Mouse (Mus musculus) cerebellum, postnatal 25 days (tissue): Measurements from ENCODE around the gene Klf3.

ENCODE experiments used
- DNase-seq, 2 experiments: peaks; one replicate each; pipeline ENCODE4 v3.0.0; 2021; ENCODE audit warnings: mixed read lengths in 2 of 2

Gene Klf3

DNA sequence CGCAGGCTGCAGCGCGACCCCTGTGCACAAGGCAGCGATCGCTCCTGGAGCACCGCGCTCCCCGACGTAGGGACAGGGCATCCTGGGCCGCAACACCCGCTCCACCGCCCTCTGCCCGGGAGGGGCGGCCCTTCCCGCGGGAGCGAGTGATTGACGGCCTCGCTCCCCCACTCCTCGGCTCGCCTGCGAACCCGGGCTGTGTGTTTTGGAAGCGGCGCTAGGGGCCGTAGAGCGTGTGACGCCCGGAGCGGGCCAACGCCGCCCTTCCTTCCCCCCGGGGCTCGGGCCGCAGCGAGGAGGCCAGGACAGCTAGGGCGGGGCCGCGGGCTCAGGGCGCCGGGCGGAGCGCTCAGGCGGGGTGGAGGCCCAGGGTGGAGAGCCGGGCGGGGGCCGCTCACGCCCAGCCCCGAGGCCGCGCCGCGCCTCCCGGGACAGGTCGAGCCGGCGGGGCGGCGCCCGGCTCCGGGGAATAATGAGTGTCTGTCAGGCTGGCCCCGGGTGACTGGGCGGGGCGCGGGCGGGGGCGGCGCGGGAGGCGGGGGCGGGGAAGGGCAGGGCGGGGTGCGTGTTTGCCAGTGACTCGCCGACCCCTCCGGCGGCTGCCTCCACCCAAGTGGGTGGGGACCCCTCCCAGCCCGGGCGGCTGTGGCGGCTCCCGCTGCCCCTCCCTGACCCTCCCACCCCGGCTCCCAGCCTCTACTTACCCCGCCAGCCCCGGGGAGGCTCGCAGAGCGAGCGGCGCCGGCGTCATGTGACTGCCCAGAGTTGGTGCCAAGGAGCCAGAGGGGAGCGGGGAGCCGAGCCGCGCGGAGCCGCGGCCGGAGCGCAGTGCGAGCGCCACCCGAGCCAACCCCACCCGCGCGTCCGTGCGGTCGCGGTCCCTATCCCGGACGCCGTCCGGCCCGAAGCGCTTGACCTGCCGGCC lies at the start of gene Klf3:
Gene Klf3 (plus strand): TSS at position 594 of the 925 bp plus-strand sequence.
- peak; percentile 88 to 89 for DNase-seq

DNA sequence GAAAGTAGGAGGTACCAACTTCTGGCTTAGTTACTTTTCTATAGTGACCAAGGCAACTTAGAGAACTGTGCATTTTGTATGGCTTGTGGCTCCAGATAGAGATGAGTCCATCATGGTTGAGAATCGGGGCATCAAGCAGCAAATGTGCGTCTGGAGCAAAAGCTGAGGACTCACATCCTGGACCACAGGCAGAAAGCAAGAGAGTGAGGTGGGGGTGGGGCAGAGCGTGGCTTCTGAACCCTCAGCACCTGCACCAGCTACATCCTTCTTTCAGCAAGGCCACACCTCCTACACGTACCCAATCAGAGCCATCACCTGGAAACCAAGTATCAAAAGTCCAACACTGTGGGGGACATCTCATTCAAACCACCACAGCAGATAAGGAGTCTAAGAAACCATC lies 40.9 kb upstream of the Klf3 start:
- DNase-seq = no peak

DNA sequence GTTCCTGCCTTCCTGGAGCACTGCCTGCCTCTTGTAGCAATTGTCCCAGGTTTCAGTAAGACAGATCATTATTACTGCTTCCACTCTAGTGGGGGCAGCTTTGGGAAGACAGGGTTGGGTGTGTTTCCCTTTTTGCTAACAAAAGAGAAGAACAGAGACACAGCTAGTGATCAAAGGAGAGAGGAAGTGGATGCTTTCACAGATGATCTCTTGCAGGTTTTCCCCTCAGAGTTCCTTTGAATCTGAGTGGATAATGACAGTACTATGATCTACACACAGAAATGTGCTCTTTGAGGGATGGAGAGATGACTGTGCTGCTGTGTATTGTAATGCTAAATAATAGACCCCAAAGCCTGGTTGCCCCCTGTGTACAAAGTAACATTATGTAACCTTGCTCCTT lies 38.7 kb upstream of the Klf3 start:
- no peak for DNase-seq

DNA sequence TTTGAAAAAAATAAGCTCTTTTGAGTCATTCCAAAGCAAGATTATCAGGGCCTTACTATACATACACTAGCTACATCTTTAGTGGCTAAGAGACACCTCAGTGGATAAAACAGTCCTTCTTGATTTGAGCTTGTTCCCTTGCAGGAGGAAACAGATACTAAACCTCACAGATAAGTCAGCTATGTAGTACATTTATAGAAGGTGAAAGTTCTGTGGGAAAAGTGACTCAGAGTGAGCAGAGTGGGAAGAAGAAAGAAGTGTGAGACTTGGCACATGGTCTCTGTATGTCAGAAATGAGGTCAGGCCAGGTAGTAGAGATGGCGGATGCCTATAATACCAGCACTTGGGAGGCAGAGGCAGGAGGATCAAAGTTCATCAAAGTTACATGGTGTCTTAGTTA lies 37.4 kb upstream of the Klf3 start:
- no peak for DNase-seq

DNA sequence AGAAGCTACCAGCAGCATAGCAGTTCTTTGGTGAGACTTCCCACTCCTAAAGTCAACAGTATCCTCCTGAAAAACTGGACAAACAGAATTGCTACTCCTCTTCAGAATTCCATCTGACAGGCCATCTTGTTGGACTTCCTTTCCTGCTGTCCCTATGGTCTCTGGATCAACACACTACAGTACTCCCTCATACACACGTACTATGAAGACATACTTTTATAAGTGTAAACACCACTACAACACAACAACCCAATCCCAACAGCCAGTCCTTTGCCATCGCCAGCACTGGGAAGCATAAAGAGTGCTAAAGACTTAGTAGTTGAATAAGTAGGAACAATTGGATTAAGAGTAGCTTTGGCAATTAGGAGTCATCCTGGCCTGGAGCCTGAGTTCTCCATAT lies 36.6 kb upstream of the Klf3 start:
- no peak for DNase-seq

DNA sequence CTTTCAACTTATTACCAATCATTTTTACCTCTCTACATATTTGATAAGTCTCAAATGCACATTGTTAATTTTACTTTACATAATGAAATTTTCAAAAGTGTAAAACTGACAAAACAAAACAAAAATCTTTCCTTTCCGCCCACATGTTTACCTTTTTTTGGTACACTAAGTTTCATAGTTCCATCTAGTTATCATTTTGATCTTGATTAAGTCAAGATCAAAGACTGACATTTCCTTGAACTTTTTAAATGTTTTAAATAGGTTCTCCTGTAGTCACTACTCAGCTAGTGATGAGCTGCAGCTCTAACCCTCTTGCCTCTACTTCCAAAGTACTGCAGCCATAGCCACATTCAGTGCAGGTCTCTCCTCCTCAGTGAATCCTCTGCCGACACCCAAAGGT lies 31.6 kb upstream of the Klf3 start:
- DNase-seq = no peak

DNA sequence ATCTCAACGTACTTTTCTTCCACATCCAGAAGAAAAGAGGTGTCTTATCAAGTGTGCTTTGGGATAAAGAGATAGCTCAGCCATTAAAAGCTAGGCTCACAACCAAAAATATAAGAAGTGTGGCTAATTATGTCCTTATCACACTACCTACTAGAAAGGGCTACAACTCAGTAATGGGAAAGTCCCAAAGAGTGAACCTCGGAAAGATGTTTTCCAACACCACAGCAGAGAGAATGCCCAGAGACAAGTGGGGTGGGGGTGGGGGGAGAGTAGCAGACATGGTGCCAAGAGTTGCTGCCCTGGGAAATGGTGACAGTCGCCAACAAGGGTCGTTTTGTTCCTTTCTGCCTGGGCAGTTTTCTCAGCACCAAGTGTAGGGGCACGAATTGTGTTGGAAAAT lies 25.0 kb upstream of the Klf3 start:
- DNase-seq = no peak

DNA sequence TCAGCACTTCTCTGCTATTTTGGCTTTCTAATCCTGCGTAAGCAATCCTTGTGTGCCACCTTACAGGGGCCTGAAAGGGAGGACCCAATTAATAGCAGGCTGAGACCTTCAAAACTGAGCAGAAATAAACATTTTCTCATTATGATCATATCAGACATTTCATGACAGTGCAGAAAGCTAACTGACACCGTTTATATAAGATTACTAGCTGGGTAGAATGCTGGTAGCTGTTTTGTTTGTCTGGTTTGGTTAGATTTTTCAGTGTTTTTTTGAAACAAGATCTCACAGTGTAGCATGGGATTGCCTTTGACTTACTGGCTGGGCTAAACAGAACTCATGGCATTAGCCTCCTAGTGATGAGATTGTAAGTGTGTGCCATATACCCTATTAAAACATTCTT lies 23.9 kb upstream of the Klf3 start:
- no peak for DNase-seq

DNA sequence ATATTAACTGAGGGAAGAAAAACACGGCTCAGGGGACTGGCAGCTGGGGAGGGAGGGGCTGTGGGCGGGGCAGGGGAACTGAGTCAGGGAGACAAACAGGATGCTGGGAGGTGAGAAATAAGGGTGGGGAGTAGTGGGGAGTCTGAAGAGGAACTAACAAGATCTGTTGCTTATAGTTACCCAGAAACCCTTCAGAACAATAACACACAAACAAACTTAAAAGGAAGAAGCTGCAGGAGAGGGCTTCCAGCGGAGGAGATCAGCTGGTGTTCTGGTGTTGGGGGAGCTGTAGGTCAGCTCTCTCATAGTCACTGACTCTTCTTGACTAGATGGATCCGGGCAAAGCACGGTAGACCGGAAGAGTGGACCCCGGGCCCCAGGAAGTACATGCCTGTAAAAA lies 22.4 kb upstream of the Klf3 start:
- DNase-seq = no peak

DNA sequence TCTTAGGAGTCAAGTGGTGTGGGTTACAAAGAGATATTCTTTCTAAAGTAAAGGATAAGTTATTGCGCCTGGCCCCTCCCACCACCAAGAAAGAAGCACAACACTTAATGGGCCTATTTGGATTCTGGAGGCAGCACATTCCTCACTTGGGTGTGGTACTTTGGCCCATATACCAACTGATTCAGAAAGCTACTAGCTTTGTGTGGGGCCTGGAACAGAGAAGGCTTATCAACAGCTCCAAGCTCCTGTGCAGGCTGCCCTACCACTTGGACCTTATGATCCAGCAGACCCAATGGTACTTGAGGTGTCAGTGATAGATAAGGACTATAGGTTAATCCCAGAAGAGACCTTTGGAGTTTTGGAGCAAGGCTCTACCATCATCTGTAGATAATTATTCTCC lies 15.0 kb upstream of the Klf3 start:
- DNase-seq = no peak

DNA sequence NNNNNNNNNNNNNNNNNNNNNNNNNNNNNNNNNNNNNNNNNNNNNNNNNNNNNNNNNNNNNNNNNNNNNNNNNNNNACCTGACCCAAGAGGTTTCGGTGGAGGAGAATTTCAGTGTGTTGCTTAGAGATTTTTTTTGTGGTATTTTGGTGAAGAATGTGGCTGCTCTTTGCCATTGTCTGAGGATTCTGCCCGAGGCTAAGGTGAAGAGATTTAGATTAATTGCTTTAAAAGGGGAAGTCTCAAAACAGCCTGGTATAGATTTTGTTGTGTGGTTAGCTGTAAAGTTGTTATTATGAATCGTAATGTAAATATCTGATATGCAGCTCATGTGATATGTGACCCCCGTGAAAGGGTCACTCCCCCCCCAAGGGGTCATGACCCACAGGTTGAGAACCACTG lies 5.0 kb upstream of the Klf3 start:
- no peak for DNase-seq

DNA sequence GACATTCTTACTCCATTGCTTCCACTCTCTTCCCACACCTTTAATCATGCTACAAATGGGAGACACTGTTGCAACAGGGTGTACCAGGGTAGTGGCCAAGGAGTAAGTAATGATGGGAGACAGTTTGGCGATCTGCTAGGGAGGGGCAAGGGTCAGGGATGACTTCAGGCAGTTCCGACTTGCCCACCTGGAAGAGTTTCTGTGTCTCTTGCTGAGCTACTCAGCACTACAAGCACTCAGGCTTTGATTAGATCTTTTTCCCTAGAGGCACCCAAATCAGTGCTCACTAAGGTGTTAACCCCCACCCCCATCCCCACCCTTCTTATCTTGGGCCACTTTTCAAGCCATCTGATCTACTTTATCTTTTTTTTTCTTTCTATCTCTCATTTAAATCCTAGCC lies 1.6 kb upstream of the Klf3 start:
- no peak for DNase-seq

DNA sequence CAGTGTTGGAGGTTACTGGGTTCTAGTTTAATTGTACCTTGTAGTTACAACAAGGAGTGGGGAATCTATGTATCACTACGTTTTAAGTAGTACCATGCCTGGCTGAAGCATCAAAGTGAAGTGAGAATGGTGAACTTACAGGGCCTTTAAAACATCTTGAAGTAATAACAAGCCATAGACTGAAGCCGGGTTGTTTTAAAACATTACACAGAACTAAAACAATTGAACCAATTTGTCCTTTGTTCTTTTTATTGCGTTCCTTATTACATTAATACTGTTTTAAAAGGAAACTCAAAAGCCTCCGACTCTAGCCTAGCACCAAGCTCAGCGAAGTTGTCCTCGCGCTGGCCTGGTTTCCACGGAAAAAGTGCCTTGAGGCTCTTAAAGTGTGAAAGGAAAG lies 1.0 kb upstream of the Klf3 start:
- no peak for DNase-seq

DNA sequence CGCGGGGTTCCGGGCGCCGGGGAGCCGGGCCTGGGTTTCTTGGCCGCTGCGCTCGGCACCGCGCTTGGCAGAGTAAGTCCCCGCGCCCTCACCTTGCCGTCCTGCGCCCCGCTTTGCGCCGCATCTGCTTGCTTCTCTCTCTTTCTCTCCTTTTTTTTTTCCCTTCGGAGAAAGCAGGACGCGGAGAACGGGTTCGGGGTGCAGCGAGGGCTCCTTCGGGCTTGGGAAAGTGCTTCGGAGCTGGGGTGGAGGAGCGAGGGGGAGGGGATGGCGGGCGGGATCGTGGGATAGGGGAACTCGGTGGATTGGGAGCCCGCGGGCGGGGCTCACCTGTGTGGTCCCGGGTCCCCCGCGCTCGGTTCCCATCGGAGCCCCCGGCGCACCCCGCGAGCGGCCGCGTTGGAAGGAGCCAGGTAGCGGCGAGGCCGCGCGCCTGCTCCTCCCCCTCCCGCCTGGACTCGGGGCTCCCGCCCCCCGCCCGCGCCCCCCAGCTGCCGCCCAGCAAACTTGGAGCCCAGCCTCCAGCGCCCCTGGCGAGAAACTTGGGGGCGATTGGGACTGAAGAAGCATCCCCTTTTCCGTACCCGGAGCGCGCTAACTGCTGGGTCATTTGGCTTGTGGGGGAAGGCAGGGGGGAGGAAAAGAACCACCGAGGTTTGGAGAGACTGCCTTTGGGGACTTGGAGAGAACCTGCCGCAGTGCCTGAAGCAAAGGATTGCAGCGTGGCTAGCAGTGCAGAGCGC lies 703 bp downstream of the Klf3 start:
- peak in 1 of 2 experiments; percentile 71 for DNase-seq

DNA sequence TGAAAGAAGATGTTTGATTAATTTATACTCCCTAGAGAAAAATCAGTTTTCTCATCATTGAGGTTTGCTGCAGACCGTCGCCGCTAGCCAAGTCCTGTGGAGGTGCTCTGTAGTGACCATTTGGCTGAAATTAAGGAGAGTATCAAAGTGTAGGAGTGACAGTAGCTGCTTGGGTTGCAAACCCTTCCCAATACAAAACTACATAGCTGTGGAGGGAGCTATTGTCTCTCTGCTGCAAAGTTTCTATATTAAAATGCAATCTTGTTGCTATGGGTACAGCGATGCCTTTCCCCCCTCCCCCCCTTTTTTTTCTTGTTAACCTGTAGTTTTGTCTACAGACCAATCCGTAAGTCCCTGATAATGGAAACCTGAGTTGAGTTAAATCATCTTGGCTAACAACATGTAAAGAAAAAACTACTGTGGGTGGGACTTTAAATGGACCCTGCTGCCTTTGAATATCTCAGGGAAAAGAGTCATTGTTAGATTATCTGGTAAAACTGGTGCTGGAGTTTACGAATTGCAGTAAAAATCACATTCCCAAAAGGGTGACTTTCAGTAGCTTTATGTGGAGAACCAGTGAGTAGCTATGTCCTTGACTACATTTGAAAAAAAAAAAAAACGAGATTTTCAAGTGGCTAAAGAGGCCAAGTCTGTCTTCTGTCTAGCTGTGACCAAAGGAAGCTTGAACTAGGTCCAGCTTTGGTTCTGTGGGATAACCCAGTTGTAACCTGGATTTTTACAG lies 2.1 kb downstream of the Klf3 start:
- DNase-seq = no peak

DNA sequence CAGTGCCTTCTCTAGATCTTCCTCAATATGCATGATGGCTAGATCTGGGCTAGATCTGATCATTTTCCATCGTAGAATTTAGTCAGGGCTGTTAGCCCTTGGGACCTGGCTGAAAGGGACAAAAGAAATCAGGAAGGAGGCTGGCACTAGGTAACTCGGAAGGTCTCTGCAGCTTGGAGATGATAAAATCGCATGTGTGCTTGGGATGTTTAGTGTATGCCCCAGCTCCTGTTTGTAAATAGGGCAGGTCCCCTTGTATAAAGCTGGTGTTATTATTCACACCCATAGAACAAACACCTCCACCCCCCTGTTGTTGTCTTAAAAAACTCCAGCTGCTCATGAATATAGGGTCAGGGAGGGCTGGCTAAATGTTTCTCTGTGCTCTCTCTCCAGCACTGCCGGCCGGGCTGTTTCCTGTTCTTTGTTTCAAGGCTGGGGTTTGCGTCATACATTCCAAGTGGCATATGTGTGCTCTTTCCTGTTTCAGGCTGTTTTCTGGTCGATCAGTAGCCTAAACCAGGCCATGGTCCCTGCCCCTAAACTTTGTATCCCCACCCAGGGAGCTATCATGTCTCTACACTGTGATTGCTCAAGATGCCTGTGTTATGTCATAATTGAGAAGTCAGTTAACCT lies 2.8 kb downstream of the Klf3 start:
- DNase-seq = no peak

DNA sequence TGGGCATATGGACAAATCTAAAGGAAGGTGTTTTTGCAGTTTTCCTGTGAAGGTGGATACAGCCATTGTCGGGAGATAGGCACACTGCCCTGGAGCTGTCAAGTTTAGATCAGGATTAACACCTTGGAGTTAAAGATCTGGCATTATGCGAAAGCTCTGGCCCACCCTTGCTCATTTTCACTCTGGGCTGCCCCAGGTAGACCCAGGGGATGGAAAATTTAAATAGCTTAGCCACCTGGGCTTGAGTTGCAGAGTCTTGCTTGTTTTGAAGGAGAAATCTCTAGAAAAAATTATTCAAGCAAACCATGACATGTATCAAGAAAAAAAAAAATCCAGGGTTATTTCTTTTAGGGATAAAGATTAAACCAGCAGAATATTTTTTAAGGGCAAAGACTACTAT lies 3.4 kb downstream of the Klf3 start:
- DNase-seq = no peak

DNA sequence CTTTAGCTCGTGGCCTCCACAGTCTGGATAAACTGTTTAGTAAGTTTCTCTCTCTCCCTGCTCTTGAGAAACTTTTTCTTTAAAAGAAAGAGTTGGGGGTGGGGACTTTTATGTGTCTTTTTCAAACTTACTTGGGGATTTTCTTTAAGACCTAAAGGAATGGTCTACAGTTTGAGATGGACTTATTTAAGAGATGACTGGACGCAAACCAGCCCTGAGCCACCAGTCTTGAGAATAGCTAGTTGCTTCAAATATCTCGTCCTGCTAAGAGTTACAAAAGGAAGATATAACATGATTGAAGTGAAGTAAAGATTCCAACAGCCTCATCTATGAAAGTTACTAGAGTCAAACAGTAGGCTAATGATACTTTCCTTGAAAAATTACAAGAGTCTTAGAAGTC lies 4.0 kb downstream of the Klf3 start:
- DNase-seq = no peak

DNA sequence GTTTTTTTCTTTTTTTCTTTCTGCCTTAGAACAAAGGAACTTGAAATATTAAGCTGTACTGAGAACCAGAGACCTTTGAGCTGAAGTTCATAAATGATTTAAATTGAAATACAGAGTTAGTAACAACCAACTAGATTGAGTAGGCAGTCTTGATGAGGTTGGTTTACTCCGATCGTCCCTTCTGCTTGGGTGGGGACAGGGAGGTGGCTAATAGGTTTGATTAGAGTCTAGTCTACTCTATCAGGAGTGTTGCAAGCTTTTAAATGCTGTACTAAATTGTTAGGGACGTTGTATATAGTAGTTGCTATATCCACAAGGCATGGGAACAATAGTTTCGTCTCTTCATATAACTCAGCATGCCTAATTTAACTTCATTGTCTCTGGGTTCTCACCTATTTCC lies 4.4 kb downstream of the Klf3 start:
- DNase-seq = no peak

DNA sequence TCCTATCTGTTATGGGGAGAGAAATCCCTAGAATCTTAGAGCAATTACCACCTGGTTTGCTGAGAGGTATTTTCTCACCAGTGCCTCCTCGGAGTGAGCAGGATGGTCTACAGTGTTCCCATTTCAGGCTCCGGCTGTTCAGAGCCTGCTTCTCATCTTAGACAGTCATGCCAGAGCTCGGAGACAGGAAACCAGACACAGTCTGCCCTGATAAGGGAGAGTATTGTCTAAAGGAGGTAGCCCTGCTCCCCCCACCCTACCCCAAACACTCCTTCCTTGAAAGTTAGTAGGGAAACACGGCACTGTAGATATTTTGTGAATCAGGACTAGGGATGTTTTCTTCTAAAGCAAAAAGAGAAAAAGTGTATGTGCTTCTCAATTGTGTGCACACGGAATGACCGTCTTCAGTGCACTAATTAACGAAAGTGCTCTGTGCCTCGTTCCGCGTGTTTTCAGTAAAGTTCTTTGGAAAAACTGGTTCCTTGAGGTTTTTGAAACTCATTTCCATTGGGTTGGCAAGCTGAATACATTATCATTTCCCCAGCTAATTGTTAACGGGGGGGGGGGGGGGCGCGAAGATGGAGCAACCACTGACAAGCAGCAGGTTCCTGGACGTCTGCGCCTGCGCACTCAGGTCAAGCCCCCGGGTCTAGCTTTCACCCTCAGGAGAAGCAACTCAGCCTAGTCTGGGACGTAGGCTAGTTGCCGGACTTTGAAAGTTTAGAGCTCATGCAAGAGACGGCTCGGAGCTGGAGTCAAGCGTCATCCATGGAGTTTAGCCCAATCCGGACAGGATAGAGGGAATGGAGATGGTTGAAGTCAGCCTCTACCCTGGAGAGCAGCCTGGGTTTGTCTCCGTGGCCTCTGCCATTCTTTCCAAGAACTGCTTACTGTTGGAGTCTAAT lies 5.2 kb downstream of the Klf3 start:
- DNase-seq = no peak

DNA sequence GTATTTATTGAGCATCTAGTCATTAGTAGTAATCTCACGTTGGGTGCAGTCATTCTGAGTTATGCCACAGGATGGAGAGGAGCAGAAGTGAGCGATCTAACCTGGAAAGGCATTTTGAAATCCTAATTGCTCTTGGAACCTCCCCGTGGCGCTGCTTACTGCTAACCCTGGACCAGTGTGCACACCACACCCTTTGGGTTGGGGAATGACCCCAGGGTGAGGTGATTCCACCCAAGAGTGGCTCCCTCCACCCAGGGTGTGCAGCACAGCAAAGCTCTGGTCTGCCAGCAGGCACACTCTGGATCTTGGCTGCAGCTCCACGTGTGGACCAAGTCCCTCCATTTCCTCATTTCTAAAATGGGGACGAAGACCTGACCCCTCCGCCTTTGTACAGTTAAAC lies 6.1 kb downstream of the Klf3 start:
- no peak for DNase-seq

DNA sequence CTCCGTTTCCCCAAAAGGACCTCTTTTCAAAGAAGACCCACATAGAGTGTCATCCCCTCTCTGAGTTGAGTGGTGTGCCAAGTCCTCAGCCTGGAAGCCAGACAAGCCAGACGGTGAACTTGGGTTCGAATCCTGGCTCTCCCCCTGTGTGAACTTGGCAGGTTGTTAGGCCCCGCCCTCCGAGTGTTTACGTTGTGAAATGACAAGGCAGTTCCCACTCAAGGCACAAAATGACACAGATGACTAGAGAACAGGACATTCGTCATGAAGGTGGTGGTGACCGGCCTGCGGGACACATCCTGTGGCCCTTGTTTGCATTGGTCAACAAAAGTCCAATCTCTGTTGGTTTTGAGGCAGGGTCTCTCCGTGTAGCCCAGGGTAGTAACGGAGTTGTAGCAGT lies 6.7 kb downstream of the Klf3 start:
- DNase-seq = no peak
